Mouse (Mus musculus): ENCODE results near the gene Sema5b.
"Not testable (repeated sequence)": the region's sequence is repeated elsewhere in the genome, so short reads cannot be mapped to it uniquely, and the experiment has no call there.

Gene Sema5b

GRCm38 (mm10) chr16:35555596-35556482, 14.9 kb downstream of the Sema5b start:
- DNase-seq = no peak

GRCm38 (mm10) chr16:35557038-35557437, 16.1 kb downstream of the Sema5b start:
- DNase-seq = no peak

GRCm38 (mm10) chr16:35561541-35561940, 20.6 kb downstream of the Sema5b start:
- DNase-seq = no peak

GRCm38 (mm10) chr16:35564246-35564905, 23.4 kb downstream of the Sema5b start:
- no peak for DNase-seq

GRCm38 (mm10) chr16:35565601-35566000, 24.7 kb downstream of the Sema5b start:
- not testable (repeated sequence) for DNase-seq

- DNase-seq = no peak
Observed at GRCm38 (mm10) chr16:35568225-35568880, 27.4 kb downstream of the Sema5b start.

GRCm38 (mm10) chr16:35569347-35569746, 28.4 kb downstream of the Sema5b start:
- DNase-seq = no peak

- DNase-seq = no peak
Observed at GRCm38 (mm10) chr16:35569758-35570157, 28.8 kb downstream of the Sema5b start.

- DNase-seq = no peak
Observed at GRCm38 (mm10) chr16:35570627-35571026, 29.7 kb downstream of the Sema5b start.

GRCm38 (mm10) chr16:35573586-35573985, 32.6 kb downstream of the Sema5b start:
- DNase-seq = no peak

- no peak for DNase-seq
Observed at GRCm38 (mm10) chr16:35577181-35577941, 36.4 kb downstream of the Sema5b start.

GRCm38 (mm10) chr16:35581299-35581698, 40.4 kb downstream of the Sema5b start:
- no peak for DNase-seq

GRCm38 (mm10) chr16:35583551-35584080, 42.7 kb downstream of the Sema5b start:
- no peak for DNase-seq

- no peak for DNase-seq
Observed at GRCm38 (mm10) chr16:35585126-35585694, 44.3 kb downstream of the Sema5b start.

GRCm38 (mm10) chr16:35587046-35587779, 46.3 kb downstream of the Sema5b start:
- no peak for DNase-seq

- no peak for DNase-seq
Observed at GRCm38 (mm10) chr16:35587866-35588465, 47.0 kb downstream of the Sema5b start.

GRCm38 (mm10) chr16:35588731-35589151, 47.8 kb downstream of the Sema5b start:
- DNase-seq = no peak

GRCm38 (mm10) chr16:35591756-35592155, 50.8 kb downstream of the Sema5b start:
- no peak for DNase-seq

GRCm38 (mm10) chr16:35592274-35593065, 51.5 kb downstream of the Sema5b start:
- no peak for DNase-seq

- DNase-seq = no peak
Observed at GRCm38 (mm10) chr16:35593474-35593873, 52.5 kb downstream of the Sema5b start.
